Mouse (Mus musculus): ENCODE measurements around the gene Atg13.

Gene Atg13

GRCm38 (mm10) chr2:91645811-91646210, 64.6 kb downstream of the Atg13 start:
- DNase-seq = no peak

- no peak for DNase-seq
Observed at GRCm38 (mm10) chr2:91645354-91645753, 65.0 kb downstream of the Atg13 start.

GRCm38 (mm10) chr2:91644021-91644420, 66.4 kb downstream of the Atg13 start:
- DNase-seq = no peak

DNA sequence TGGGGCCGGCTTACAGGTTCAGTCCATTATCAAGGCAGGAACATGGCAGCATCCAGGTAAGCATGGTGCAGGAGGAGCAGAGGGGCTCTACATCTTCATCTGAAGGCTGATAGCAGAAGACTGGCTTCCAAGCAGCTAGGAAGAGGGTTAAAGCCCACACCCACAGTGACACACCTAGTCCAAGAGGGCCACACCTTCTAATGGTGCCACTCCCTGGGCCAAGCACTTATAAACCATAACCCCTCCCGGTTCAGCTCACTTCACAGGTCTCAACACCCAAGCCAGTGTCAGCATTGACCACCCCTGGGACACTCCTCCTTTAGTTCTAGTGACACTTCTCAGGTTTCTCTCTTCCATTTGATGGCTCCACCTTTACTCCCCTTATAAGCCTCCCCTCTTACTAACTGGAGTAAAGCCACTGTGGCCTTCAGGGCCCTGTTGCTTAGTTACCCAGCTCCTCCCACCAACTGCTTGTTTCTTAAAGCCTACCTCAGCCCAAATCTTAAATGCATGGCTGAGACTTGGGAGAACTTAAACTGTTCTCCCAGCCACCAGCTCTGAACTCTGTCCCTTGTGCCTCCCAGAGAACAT, 67.5 kb downstream of the Atg13 start:
- no peak for DNase-seq

DNA sequence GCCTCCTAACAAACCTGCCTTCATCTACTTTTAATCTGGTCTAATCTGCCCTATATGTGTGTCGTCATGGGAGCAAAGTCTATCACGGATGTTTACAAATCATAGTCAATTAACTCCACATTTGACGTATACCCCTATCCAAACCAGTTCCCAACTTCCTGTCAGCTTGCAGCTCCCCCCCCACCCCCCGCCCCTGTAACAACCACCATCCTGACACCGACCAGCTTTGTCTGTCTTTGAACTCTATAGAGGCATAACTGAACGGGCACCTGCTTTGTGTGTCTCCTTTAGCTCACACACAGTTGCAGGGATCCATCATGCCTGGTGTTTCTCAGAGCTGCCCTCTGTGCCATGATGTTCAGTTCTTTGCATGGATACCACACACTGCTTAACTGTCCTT, 71.4 kb downstream of the Atg13 start:
- DNase-seq = no peak

DNA sequence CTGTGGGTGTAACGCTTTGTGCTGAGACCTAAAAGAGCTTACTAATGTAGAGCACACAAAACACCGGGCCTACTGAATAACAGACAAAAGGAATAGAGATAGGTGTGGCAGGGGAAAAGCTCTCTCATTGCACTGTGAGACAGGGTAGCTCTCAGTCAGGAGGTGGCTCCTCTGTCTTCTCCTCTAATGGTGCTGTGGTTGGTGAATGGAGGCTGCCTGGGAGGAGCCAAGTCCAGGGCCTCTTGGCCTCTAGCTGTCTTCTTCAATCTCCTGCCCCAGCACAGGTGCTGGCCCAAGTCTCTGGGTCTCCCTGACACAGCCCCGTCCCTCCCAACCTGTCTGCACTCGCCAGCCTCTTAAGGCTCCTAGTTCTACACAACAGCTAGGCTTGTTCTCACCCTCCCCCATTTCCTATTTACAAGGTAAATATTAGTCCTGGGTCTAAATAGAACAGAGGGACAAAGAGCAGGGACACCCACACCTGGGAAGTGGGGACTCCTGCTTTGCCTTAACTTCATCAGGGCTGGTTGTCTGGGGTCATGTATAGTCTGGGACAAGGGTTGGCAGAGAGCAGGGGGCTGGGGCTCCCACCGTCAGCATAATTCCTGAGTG, 73.5 kb downstream of the Atg13 start:
- no peak for DNase-seq

GRCm38 (mm10) chr2:91636229-91636628, 74.1 kb downstream of the Atg13 start, which contains the start of gene F2:
Gene F2, minus strand, starts transcription at chr2:91636414.
- DNase-seq = no peak

- peak in 1 of 2 experiments; percentile 21 for DNase-seq
Observed at GRCm38 (mm10) chr2:91635486-91635885, 74.9 kb downstream of the Atg13 start.

DNA sequence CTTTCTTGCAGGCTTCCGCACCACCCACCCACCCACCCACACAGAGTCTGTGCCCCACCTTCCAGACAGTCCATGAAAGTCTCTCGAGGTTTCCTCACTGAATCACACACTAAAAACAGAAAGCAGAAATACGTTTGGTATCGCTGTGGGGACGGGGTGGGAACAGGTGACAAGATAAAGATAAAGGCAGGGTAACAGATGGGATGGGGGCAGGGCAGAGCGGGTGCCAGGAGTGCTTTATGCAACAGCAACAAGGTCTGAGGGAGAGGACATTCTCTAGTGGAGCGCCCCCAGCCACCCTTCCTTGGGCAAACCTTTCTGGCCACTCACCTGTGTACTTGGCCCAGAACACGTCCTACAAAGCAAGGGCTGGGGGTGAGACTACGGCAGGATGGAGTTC, 75.5 kb downstream of the Atg13 start:
- DNase-seq = no peak

GRCm38 (mm10) chr2:91633334-91633977, 76.9 kb downstream of the Atg13 start:
- no peak for DNase-seq

- DNase-seq = no peak
Observed at GRCm38 (mm10) chr2:91632316-91632715, 78.1 kb downstream of the Atg13 start.

GRCm38 (mm10) chr2:91631826-91632225, 78.5 kb downstream of the Atg13 start:
- DNase-seq = no peak

- DNase-seq = no peak
Observed at GRCm38 (mm10) chr2:91630384-91630783, 80.0 kb downstream of the Atg13 start.

DNA sequence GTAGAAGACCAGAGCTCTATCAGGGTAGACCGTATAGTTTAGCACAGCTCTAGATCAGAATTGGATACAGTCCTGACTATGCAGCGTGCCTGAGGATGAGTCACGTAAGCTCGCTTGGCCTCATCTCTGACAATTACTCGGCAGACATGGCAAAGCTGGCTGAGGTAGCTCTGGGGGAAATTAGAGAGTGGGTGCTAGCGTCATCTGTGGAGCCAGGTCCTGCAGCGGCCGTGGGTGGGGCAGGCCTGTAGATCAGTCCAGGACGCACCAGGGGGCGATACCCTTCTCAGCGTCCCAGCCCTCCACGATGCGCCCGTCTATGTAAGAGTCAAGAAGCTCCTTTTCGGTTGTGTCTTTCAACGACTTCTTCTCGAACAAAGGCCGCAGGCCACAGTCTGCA, 80.7 kb downstream of the Atg13 start:
- no peak for DNase-seq

GRCm38 (mm10) chr2:91628171-91628570, 82.2 kb downstream of the Atg13 start:
- no peak for DNase-seq

DNA sequence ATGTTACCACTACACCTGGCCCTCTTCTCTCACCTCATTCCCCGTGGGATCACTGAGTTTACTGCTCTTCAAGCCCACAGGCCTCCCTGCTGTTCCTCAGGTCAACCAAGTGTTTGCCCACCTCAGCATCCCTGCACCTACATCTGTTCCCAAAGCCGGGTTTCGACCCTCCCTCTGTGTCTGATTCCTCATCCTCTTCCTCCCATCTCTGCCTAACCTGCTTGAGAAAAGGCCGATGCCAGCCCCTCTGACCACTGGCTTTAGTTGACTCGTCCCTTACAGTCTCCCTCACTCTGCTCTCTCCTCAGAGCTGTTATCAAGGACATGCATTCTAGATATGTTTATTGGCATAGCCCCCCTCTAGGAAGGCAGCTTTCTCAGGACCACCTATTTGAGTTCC, 82.9 kb downstream of the Atg13 start:
- DNase-seq = no peak
